Comparison of ENCODE assay signal across 15 mouse cellular contexts in the genomic region with DNA sequence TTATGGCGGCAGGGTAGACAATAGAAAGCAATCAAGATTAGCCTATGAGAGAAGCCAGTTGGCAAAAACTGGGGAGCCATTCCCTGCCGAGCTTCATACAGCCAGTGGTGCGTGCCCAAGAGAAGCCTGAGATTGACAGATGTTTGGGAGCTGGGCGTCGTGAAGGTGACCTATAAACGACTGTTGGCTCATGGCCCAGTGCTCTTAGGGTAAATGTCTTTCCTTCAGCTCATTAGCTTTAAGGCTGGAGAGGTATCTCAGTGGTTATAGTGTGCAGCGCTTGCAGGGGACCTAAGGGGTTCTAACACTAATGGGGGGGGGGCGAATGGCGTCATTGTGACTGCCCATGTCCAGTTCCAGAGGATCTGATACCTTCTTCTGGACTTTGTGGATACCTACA. TPM values are rescaled to one million over a fixed set of nuclear protein-coding genes. Genes with fewer than 3 reads are reported as not detected.
DNase-seq lines count a peak whose midpoint lies in the region; ATAC-seq and TF ChIP-seq lines count a peak whose summit lies in the region.
"Had no signal": no experiment of that assay in that cellular context is flagged by ENCODE, and none has a peak within 500 bp of the region (broad histone marks: within the 10 kb centered on the region; RNA-seq: fewer than 3 reads in every experiment).

No protein-coding gene starts in this region.

- TF ChIP-seq POLR2A in brain, embryonic 14.5 days (IDR thresholded peaks at IDR 0.05; ENCODE audit: borderline replicate concordance, extremely low read depth, insufficient read depth, insufficient read length, poor library complexity, severe bottlenecking), result no peak
- no peak for TF ChIP-seq POLR2A in cerebellum, adult 2 months (IDR thresholded peaks at IDR 0.05; ENCODE audit: borderline replicate concordance, insufficient read depth, low read length)
- no peak for TF ChIP-seq POLR2A in thymus, adult 2 months (IDR thresholded peaks at IDR 0.05; ENCODE audit: control insufficient read depth, extremely low read depth, insufficient read depth, low read length, poor library complexity)

- H3K36me3 ChIP-seq in heart, embryonic 15.5 days, result no peaks in the 10 kb centered on the region
- no peaks in the 10 kb centered on the region for H3K36me3 ChIP-seq in liver, embryonic 15.5 days (replicated peaks)
- no peaks in the 10 kb centered on the region for H3K36me3 ChIP-seq in thymus, adult 2 months (ENCODE audit: control insufficient read depth, insufficient read depth, low read length)
- H3K36me3 ChIP-seq: forebrain, embryonic 15.5 days; G1E; midbrain, embryonic 10.5 days had no signal

- no peak overlapping the region for H3K9ac ChIP-seq in heart, embryonic 15.5 days
- H3K9ac ChIP-seq in liver, embryonic 15.5 days, result no peak overlapping the region

- H3K4me3 ChIP-seq in heart, embryonic 15.5 days, result no peak overlapping the region
- H3K4me3 ChIP-seq in layer of hippocampus, adult 2 months, result no peak overlapping the region
- H3K4me3 ChIP-seq in liver, embryonic 15.5 days (replicated peaks), result no peak overlapping the region
- no peak overlapping the region for H3K4me3 ChIP-seq in cerebellum, adult 2 months (replicated peaks; ENCODE audit: insufficient read depth, low read depth, low read length)
- no peak overlapping the region for H3K4me3 ChIP-seq in thymus, adult 2 months (ENCODE audit: control insufficient read depth, insufficient read depth, low read length)
- H3K4me3 ChIP-seq: midbrain, embryonic 10.5 days had no signal

- H3K27me3 ChIP-seq in heart, embryonic 15.5 days, result no peaks in the 10 kb centered on the region
- no peaks in the 10 kb centered on the region for H3K27me3 ChIP-seq in liver, embryonic 15.5 days
- no peaks in the 10 kb centered on the region for H3K27me3 ChIP-seq in cerebellum, adult 2 months (ENCODE audit: control insufficient read depth, insufficient read depth, low read length)
- H3K27me3 ChIP-seq in thymus, adult 2 months (ENCODE audit: control insufficient read depth, insufficient read depth, low read length), result no peaks in the 10 kb centered on the region
- H3K27me3 ChIP-seq: forebrain, embryonic 15.5 days had no signal

- no peak for ATAC-seq in heart, embryonic 15.5 days (replicated peaks; ENCODE audit: insufficient number of reproducible peaks, insufficient read depth, low FRiP score, low read depth)
- ATAC-seq in liver, embryonic 15.5 days (ENCODE audit: insufficient read depth), result no peak

- H3K4me1 ChIP-seq in heart, embryonic 15.5 days (replicated peaks), result peaks cover 12% of the 10 kb centered on the region
- H3K4me1 ChIP-seq in liver, embryonic 15.5 days (replicated peaks), result peaks cover 14% of the 10 kb centered on the region
- H3K4me1 ChIP-seq in cerebellum, adult 2 months (ENCODE audit: control insufficient read depth, insufficient read depth, low read length), result no peaks in the 10 kb centered on the region
- H3K4me1 ChIP-seq in thymus, adult 2 months (replicated peaks; ENCODE audit: control insufficient read depth, insufficient read depth, low read length), result peaks cover 3% of the 10 kb centered on the region

- TF ChIP-seq CTCF in layer of hippocampus, adult 2 months (conservative IDR thresholded peaks at IDR 0.05), result no peak
- no peak for TF ChIP-seq CTCF in brain, embryonic 14.5 days (IDR thresholded peaks at IDR 0.05; ENCODE audit: borderline replicate concordance, extremely low read depth, insufficient read depth, insufficient read length)
- TF ChIP-seq CTCF in cerebellum, adult 2 months (IDR thresholded peaks at IDR 0.05; ENCODE audit: borderline replicate concordance, insufficient read depth, low read depth, low read length), result no peak
- no peak for TF ChIP-seq CTCF in thymus, adult 2 months (IDR thresholded peaks at IDR 0.05; ENCODE audit: borderline replicate concordance, control insufficient read depth, extremely low read depth, insufficient read depth, low read length, poor library complexity)

- 72% methylated on average over 9 of the region's 9 CpGs for whole genome bisulfite sequencing in heart, embryonic 15.5 days
- 76% methylated on average over 9 of the region's 9 CpGs for WGBS in liver, embryonic 15.5 days (ENCODE audit: insufficient replicate concordance)
- WGBS in cerebellum, adult 2 months, result 60% methylated on average over 9 of the region's 9 CpGs
- WGBS in thymus, adult 2 months, result 96% methylated on average over 9 of the region's 9 CpGs

- peak overlapping the region; percentile 84 for H3K27ac ChIP-seq in heart, embryonic 15.5 days
- H3K27ac ChIP-seq in layer of hippocampus, adult 2 months, result peak overlapping the region; percentile 81; the same call in 1 of the 2 replicates
- H3K27ac ChIP-seq in liver, embryonic 15.5 days (replicated peaks), result peak overlapping the region; percentile 55
- H3K27ac ChIP-seq in cerebellum, adult 2 months (ENCODE audit: insufficient read depth, low read length), result no peak overlapping the region
- H3K27ac ChIP-seq in thymus, adult 2 months (ENCODE audit: control insufficient read depth, insufficient read depth, low read length), result no peak overlapping the region
- H3K27ac ChIP-seq: forebrain, embryonic 15.5 days had no signal

- no peak for DNase-seq in heart, adult 18-20 months
- no peak for DNase-seq in layer of hippocampus, adult 2 months (ENCODE audit: low spot score in 2 of 2)
- DNase-seq in layer of hippocampus, adult 18-20 months (ENCODE audit: low spot score in 2 of 2), result no peak
- peak; percentile 15 for DNase-seq in brain, embryonic 14.5 days (ENCODE audit: low read depth)
- DNase-seq in cerebellum, adult 2 months, result no peak
- no peak for DNase-seq in thymus, adult 2 months
- DNase-seq: adrenal gland, postnatal 25 days; B cell, adult 2 months; lung, embryonic 14.5 days; right cerebral cortex, adult 18-20 months had no signal

- H3K9me3 ChIP-seq in heart, embryonic 15.5 days (replicated peaks), result no peaks in the 10 kb centered on the region
- H3K9me3 ChIP-seq in liver, embryonic 15.5 days (replicated peaks), result no peaks in the 10 kb centered on the region
- H3K9me3 ChIP-seq: forebrain, embryonic 15.5 days; G1E; midbrain, embryonic 10.5 days had no signal

- peak overlapping the region; percentile 63 for H3K4me2 ChIP-seq in heart, embryonic 15.5 days
- H3K4me2 ChIP-seq in liver, embryonic 15.5 days, result no peak overlapping the region

RNA-seq across cellular contexts. Expression of a gene that starts 21.8 kb away (rescaled TPM):
- 33.8 and 36.3 TPM in 2 replicates for polyA plus RNA-seq in heart, embryonic 15.5 days (2015; fragmentation: Nextera tagmentation; extraction: Ambion mirVana)
- total RNA-seq in heart, adult 18-20 months (2021), result 10 to 100 TPM; 22.6 to 31.0 TPM
- 10 to 100 TPM; 29.9 to 30.5 TPM for total RNA-seq in layer of hippocampus, adult 2 months (2021)
- 10 to 100 TPM; 26.6 to 28.8 TPM for total RNA-seq in layer of hippocampus, adult 18-20 months (2021)
- polyA plus RNA-seq in brain, embryonic 14.5 days (2012; rRNA removed), result 35.2 and 52.1 TPM in 2 replicates
- polyA plus RNA-seq in liver, embryonic 15.5 days (2015; fragmentation: Nextera tagmentation; extraction: Ambion mirVana), result 81.6 and 91.3 TPM in 2 replicates
- 24.0 and 25.4 TPM in 2 replicates for polyA plus RNA-seq in cerebellum, adult 2 months (2012; rRNA removed)
- polyA plus RNA-seq in thymus, adult 2 months (2012; rRNA removed), result 5.6 and 6.5 TPM in 2 replicates

Comparison
In these comparisons a context has a peak if more than half of its experiments do, and no peak if none do; other contexts are left out.
1. H3K27ac ChIP-seq: peak in heart, embryonic 15.5 days (single experiment), layer of hippocampus, adult 2 months (single experiment) and liver, embryonic 15.5 days (single experiment); none in cerebellum, adult 2 months (single experiment) and thymus, adult 2 months (single experiment).